Mouse (Mus musculus) left cerebral cortex, adult 2 months (tissue): Measurements from ENCODE around the gene Rpl6. TPM values are rescaled to one million over a fixed set of nuclear protein-coding genes. Genes with fewer than 3 reads are reported as not detected.
"Not testable (repeated sequence)": the region's sequence is repeated elsewhere in the genome, so short reads cannot be mapped to it uniquely, and the experiment has no call there.

Source experiments
- DNase-seq, 2 experiments: peaks; one replicate each; pipeline ENCODE4 v3.0.0; 2021 to 2022; ENCODE audit warnings: low spot score in 2 of 2, mixed read lengths in 1 of 2; ENCODE audit errors: extremely low spot score in 1 of 2
- H3K27ac ChIP-seq: fragments of 200-600 bp; 2 replicates; pipeline ENCODE4 v1.8.1; 2022
- H3K4me3 ChIP-seq: fragments of 200-600 bp; 2 replicates; pipeline ENCODE4 v1.8.1; 2022
- CTCF ChIP-seq: fragments of 200-600 bp; IDR thresholded peaks from 2 replicates; pipeline ENCODE4 v1.8.1; 2022; ENCODE audit warnings: antibody characterized with exemption, mild to moderate bottlenecking, moderate library complexity
- intact Hi-C: fragments of 180-260 bp; cut with DNase I; formaldehyde crosslinking; loops from one replicate; pipeline ENCODE4 v1.15.1; 2025
- total RNA-seq, 2 experiments: library from RNA; stranded (reverse); gene quantifications; 2 replicates each; pipeline ENCODE4 v1.2.3; 2021

Gene Rpl6
- total RNA-seq, 2 experiments from 2014 or later: 412 to 420 TPM

DNA sequence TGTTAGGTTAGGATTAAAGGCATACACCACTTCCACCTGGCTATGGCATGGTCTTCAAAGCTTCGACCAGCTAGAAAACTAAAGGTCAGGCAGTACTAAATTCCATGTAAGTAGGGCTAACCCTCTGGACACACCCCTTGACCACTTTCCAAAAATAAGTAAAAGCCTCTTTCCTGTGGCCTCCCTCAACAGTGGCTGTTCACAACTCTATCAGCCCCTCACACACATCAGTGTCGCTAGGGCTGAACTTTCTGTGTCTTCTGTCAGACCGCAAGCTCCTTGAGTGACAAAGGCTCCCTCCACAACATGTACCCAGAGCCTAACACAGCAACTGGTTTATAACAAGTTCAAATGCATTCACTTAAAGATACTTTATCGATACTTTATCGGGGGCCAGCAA, 5.9 kb upstream of the Rpl6 start:
- H3K27ac ChIP-seq: no peak overlapping the region
- no peak for TF ChIP-seq CTCF
- intact Hi-C loops: no loop called here
- H3K4me3 ChIP-seq: no peak overlapping the region
- no peak for DNase-seq

DNA sequence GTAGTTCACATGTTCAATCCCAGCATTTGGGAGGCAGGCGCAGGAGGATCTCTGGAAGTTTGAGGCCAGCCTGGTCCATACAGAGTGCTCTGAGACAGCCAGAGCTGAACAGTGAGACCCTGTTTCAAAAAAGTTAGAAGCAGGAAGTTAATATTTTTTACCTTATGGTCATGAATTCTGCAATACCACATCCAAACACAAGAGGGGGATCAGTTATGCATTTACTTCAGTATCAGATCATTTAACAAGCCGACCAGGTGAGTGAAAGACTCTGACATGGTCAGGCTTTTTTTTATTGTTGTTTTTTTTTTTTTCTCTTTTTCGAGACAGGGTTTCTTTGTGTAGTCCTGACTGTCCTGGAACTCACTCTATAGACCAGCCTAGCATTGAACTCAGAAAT, 2.5 kb upstream of the Rpl6 start:
- no peak for DNase-seq
- intact Hi-C loops: no loop called here
- peak; percentile 74 for TF ChIP-seq CTCF
- Histone ChIP-seq H3K4me3 (no peak overlapping the region), H3K27ac (no peak overlapping the region)

DNA sequence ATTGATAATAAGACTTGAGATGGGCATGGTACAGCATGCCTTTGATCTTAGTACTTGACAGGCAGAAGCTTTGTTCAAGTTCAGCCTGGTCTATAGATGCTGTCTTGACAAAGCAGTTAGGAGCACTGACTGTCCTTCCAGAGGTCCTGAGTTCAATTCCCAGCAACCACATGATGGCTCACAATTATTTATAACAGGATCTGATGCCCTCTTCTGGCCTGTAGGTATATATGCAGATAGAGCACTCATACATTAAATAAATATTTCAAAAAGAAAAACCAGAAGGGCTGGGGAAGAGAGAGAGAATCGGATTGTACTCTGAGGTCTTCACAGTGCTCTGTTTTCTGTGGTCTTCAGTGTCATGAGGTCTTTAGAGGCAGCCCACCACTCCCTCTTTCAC, 1.8 kb upstream of the Rpl6 start:
- intact Hi-C loops: no loop called here
- DNase-seq: no peak
- Histone ChIP-seq H3K4me3 (no peak overlapping the region), H3K27ac (no peak overlapping the region)
- TF ChIP-seq CTCF: peak; percentile 16

DNA sequence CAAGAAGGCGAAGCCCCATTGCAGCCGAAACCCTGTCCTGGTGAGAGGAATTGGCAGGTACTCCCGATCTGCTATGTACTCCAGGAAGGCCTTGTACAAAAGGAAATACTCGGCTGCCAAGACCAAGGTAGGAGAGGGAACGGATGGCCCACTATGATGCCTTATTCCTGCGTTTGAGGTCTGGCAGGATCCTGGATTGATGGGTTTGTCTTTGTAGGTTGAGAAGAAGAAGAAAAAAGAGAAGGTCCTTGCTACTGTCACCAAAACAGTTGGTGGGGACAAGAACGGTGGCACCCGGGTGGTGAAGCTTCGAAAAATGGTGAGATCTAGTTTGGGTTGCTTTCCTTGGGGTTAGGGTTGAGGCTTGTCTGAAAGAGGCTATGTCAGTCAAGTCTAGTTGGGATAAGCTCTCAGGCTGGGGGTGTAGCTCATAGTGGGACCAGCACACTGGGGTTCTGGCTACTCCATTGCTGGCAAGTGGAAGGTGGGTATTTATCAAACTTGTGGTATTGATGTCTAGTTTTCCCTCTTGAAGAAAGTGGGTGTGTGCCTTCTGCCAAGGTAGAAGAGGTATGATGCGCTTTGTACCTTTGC, 1.4 kb downstream of the Rpl6 start:
- H3K27ac ChIP-seq, H3K4me3 ChIP-seq, intact Hi-C loops, DNase-seq: not testable (repeated sequence)

DNA sequence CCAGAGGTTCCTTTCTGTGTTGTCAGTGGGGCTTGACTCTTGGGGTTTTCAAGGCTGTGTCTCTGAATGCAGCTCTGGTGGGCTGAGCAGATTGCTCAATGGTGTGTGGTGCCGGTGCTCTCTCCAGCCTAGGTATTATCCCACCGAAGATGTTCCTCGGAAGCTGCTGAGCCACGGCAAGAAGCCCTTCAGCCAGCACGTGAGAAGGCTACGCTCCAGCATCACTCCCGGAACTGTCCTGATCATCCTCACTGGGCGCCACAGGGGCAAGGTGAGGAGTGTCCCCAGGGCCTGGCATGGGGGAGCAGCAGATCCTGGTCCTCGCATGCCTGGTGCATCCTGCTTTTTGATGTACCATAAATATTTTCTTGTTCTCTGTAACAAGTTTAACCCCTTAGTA, 2.3 kb downstream of the Rpl6 start:
- no peak for TF ChIP-seq CTCF
- DNase-seq: no peak
- H3K27ac ChIP-seq: no peak overlapping the region
- intact Hi-C loops: no loop called here
- H3K4me3 ChIP-seq: no peak overlapping the region

DNA sequence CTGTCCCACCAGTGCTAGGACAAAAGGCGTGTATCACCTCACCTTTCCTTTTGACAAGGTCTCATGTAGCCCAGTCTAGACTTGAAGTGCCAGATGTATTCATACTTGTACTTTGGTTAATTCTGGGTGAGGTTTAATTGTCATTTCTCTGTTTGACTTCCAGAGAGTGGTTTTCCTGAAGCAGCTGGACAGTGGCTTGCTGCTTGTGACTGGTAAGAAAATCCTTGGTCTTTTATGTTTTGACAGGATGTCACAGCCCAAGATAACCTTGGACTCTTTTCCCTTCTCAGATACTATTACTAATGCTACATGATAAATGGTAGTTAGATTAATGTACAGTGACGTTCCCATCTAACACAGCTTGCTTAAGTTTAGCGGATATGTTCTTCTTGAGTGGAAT, 2.7 kb downstream of the Rpl6 start:
- Histone ChIP-seq H3K27ac (no peak overlapping the region), H3K4me3 (no peak overlapping the region)
- no peak for DNase-seq
- intact Hi-C loops: no loop called here
- no peak for TF ChIP-seq CTCF

DNA sequence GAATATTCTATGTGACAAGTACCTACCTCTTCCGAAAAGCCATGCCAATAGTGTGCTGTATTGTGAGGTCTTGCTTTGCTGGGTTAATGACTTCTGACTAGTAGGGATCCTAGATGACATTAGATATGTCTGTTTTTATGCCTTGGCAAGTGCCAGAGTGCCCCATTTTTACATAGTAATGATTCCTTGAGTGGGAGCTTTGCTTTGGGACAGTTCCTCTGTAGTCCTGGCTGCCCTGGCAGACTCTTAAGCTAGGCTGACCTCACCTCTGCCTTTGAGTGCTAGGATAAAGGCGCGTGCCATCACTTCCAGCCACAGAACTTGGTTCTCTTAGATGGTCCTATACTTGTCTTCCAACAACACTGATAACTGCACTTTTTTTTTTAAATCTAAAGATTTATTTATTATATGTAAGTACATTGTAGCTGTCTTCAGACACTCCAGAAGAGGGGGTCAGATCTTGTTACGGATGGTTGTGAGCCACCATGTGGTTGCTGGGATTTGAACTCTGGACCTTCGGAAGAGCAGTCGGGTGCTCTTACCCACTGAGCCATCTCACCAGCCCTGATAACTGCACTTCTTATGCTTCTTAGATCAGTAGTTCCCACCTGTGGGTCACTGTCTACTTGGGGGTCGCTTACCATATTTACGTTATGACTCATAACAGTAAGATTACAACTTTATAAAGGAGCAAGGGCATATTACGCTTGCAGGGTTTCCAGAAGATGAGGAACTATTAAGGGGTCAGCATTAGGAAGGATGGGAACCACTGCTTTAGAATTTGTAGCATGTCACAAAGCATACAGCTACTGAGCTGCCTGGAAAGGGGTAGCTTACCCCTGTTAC, 5.7 kb downstream of the Rpl6 start:
- Histone ChIP-seq H3K27ac (no peak overlapping the region), H3K4me3 (no peak overlapping the region)
- DNase-seq: no peak
- intact Hi-C loops: no loop called here
- TF ChIP-seq CTCF: no peak

DNA sequence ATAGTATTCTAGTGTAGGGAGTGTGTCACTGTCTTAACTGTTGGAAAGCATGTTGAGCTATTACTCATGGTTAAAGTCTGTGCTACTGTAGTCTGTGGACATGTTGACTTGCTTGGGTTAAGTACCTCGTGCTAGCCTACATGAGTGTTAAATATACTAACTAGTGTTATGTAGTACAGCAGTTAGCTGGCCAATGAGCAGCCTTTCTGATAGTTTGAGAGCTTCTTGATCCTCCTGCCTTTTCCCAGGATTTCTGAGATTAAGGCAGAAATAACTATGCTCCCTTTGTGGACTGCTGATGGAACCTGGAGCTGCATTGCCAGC, 6.3 kb downstream of the Rpl6 start:
- no peak for TF ChIP-seq CTCF
- intact Hi-C loops: no loop called here
- Histone ChIP-seq H3K4me3 (no peak overlapping the region), H3K27ac (no peak overlapping the region)
- DNase-seq: no peak

DNA sequence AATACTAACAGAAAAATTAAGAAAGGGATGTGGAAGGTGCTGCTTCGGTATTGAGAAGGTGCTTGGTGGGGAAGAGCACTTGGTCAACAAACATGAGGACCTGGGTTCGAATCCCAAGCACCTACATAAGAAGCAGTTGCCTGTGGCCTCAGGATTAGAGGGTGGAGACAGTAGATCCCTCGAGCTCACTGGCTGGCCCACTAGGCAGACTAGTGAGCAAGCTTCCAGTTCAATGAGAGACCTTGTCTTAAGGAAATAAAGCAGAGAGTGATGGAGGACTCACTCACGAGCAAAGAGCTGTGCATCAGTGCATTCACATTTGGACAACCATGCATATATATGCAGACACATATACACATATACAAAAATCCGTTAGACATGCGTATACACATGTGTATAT, 7.8 kb downstream of the Rpl6 start:
- no peak for TF ChIP-seq CTCF
- intact Hi-C loops: loop anchor here (2.0 kb wide), 1 partner anchor 55 kb away; no protein-coding TSS in a partner anchor
- no peak overlapping the region for H3K4me3 ChIP-seq
- no peak overlapping the region for H3K27ac ChIP-seq
- DNase-seq: no peak

DNA sequence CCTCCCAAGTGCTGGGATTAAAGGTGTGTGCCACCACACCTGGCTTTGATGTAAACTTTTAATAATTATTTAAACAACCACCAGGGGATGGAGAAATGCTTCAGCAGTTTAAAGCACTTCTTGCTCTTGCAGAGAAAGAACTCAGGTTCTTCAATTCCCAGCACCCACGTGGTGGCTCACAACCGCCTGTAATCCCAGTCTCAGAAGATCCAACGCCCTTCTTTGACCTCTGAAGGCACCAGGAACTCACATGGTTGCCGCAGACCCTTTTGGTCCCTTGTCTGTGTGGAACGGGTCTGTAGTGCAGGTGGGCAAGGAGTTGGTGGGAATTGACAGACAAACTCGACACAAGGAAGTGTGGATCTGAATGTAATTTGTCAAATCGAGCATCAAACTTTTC, 10.4 kb downstream of the Rpl6 start:
- DNase-seq: no peak
- no peak overlapping the region for H3K4me3 ChIP-seq
- TF ChIP-seq CTCF: no peak; the same call in 1 of the 2 replicates
- intact Hi-C loops: loop anchor here (5.0 kb wide), 2 partner anchors 68 to 163 kb away; no protein-coding TSS in a partner anchor
- H3K27ac ChIP-seq: no peak overlapping the region

DNA sequence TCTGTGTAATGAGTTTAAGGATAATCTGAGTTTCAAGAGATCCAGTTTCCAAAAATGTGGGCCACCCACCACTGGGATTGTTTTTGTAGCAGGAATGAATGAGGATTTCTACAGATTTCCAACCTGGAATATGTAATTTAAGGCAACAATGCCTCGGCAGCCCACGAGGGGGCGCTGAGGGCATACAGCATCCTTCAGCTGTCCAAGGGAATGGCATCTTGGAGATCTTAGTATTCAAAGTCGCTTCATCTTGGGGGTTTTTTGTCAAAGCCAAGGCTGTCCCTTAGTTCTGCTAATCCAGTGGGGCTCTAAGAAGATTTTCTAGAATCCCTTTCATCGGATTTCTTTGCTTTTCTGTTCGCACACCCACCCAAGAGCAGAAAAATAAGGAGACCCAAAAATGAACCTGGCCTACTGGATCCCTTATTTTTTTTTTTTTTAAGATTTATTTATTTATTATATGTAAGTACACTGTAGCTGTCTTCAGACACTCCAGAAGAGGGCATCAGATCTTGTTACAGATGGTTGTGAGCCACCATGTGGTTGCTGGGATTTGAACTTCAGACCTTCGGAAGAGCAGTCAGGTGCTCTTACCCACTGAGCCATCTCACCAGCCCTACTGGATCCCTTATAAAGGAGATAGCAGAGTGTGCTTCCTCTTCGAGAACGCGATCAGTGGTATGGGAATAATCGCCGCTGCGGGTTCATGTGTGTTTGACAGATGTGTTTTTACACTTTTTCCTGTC, 11.3 kb downstream of the Rpl6 start:
- DNase-seq: peak; percentile 68 to 75
- Histone ChIP-seq H3K27ac (no peak overlapping the region), H3K4me3 (no peak overlapping the region)
- peak; percentile 97 for TF ChIP-seq CTCF
- intact Hi-C loops: loop anchor here (5.0 kb wide), 2 partner anchors 67 to 162 kb away; no protein-coding TSS in a partner anchor

DNA sequence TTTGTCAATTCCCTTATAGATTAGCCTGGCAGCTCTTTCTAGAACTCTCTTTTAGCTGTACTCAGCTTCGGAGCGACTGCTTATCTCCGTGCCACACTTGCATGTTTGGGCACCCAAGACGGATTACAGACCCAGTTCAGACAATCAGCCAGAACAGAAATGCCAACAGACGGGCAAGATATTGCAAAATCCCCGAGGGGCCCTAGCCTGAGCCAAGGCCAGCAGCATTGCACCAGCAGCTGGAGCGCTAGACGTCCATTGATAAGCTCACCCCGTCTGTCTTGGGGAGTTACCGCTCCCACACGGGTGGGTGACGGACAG, 11.8 kb downstream of the Rpl6 start:
- no peak for DNase-seq
- intact Hi-C loops: loop anchor here (5.0 kb wide), 2 partner anchors 66 to 161 kb away; no protein-coding TSS in a partner anchor
- no peak for TF ChIP-seq CTCF
- no peak overlapping the region for H3K27ac ChIP-seq
- H3K4me3 ChIP-seq: no peak overlapping the region

DNA sequence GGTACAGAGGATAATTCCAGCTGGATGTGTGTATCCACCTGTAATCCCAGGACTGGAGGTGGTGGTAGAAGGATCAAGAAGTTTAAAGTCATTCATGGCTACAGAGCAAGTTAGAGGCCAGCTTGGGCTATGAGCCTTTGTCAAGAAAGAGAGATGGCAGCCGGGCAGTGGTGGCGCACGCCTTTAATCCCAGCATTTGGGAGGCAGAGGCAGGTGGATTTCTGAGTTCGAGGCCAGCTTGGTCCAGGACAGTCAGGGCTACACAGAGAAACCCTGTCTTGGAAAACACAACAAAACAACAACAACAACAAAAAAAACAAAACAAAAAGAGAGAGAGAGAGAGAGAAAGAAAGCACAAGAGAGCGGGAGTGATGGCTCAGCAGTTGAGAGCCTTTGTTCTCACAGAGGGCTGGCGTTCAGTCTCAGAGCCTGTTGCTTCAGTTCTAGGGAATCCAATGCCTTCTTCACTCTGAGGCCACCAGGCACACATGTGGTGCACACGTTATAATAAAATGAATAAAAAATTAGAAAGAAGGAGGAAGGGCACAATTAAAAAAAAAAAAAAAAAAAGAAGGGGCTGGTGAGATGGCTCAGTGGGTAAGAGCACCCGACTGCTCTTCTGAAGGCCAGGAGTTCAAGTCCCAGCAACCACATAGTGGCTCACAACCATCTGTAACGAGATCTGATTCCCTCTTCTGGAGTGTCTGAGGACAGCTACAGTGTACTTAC, 12.5 kb downstream of the Rpl6 start:
- not testable (repeated sequence) for DNase-seq, H3K27ac ChIP-seq
- intact Hi-C loops: loop anchor here (5.0 kb wide), 2 partner anchors 66 to 161 kb away; no protein-coding TSS in a partner anchor

More for the DNA sequence above, 12.5 kb downstream of the Rpl6 start:
- H3K4me3 ChIP-seq: not testable (repeated sequence)
